Mouse (Mus musculus): ENCODE measurements around the gene Vmn2r48.
"Not testable (repeated sequence)": the region's sequence is repeated elsewhere in the genome, so short reads cannot be mapped to it uniquely, and the experiment has no call there.

The Vmn2r48 gene

DNA sequence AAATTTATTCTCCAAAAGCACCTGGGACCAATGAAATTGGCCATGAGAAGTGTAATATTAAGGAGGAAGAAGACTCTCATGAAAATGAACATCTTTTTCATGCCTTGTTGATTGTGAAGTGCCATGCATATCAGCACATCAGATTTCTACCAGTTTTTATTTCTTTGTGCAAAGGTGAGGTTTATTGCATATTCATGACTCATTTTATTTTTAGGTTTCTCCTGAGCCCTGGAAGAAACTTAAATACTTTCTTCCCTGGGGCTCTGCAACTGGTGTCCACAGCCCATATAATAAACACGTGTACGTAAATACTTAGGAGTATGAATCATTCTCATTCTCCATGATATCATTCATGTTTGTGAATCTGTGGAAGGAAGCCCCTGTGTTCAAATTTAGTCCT is at the start of gene Vmn2r48:
Vmn2r48 (minus strand) TSS at position 101 of the 400 bp plus-strand sequence.
- DNase-seq (ENCODE audit: low spot score in 2 of 2): not testable (repeated sequence)

DNA sequence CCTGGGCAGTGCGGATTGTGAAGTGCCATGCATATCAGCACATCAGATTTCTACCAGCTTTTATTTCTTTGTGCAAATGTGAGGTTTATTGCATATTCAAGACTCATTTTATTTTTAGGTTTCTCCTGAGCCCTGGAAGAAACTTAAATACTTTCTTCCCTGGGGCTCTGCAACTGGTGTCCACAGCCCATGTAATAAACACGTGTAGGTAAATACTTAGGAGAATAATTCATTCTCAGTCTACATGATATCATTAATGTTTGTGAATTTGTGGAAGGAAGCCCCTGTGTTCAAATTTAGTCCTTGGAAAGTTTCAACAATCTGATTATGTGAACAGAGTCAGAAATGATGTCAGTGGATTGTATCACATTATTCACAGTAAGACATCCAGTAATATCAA is 38.8 kb upstream of the Vmn2r48 start, which contains the start of gene Vmn2r49:
Vmn2r49 (minus strand) TSS at position 101 of the 400 bp plus-strand sequence.
- not testable (repeated sequence) for DNase-seq (ENCODE audit: low spot score in 2 of 2)
